Mouse (Mus musculus) thymus, adult 18-20 months (tissue): Measurements from ENCODE around the gene Necab2.

ENCODE experiments used
- DNase-seq, 2 experiments: peaks; one replicate each; pipeline ENCODE4 v3.0.0; 2022; ENCODE audit warnings: mixed read lengths in 2 of 2

The Necab2 gene

GRCm38 (mm10) chr8:119428766-119429327 lies 17.7 kb upstream of the Necab2 start:
- no peak for DNase-seq

GRCm38 (mm10) chr8:119429552-119429951 lies 17.0 kb upstream of the Necab2 start:
- no peak for DNase-seq

GRCm38 (mm10) chr8:119430250-119430649 lies 16.3 kb upstream of the Necab2 start:
- no peak for DNase-seq

- no peak for DNase-seq
These were observed 15.8 kb upstream of the Necab2 start for GRCm38 (mm10) chr8:119430690-119431089.

GRCm38 (mm10) chr8:119432372-119432771 lies 14.1 kb upstream of the Necab2 start:
- no peak for DNase-seq

- no peak for DNase-seq
These were observed 12.8 kb upstream of the Necab2 start, which contains the start of gene Osgin1 for GRCm38 (mm10) chr8:119433582-119434174. Osgin1 (plus strand) TSS chr8:119434124.

GRCm38 (mm10) chr8:119434569-119434968 lies 11.9 kb upstream of the Necab2 start:
- DNase-seq, result no peak

GRCm38 (mm10) chr8:119435527-119435926 lies 11.0 kb upstream of the Necab2 start:
- DNase-seq, result no peak

- DNase-seq, result no peak
These were observed 10.2 kb upstream of the Necab2 start for GRCm38 (mm10) chr8:119436331-119436730.

GRCm38 (mm10) chr8:119436933-119437332 lies 9.6 kb upstream of the Necab2 start:
- DNase-seq, result peak in 1 of 2 experiments; percentile 33

- DNase-seq, result no peak
These were observed 9.0 kb upstream of the Necab2 start for GRCm38 (mm10) chr8:119437506-119437905.

- DNase-seq, result no peak
These were observed 7.6 kb upstream of the Necab2 start for GRCm38 (mm10) chr8:119438876-119439275.

GRCm38 (mm10) chr8:119439424-119439823 lies 7.1 kb upstream of the Necab2 start:
- DNase-seq, result no peak

- DNase-seq, result no peak
These were observed 6.6 kb upstream of the Necab2 start for GRCm38 (mm10) chr8:119439893-119440249.

- no peak for DNase-seq
These were observed 6.1 kb upstream of the Necab2 start for GRCm38 (mm10) chr8:119440250-119440951.

GRCm38 (mm10) chr8:119440952-119441270 lies 5.6 kb upstream of the Necab2 start:
- no peak for DNase-seq

GRCm38 (mm10) chr8:119442013-119442412 lies 4.5 kb upstream of the Necab2 start:
- no peak for DNase-seq

GRCm38 (mm10) chr8:119442970-119443369 lies 3.5 kb upstream of the Necab2 start:
- no peak for DNase-seq

- no peak for DNase-seq
These were observed 666 bp downstream of the Necab2 start for GRCm38 (mm10) chr8:119446990-119447780.

GRCm38 (mm10) chr8:119447781-119448170 lies 1.3 kb downstream of the Necab2 start:
- no peak for DNase-seq

- DNase-seq, result no peak
These were observed 3.1 kb downstream of the Necab2 start for GRCm38 (mm10) chr8:119449627-119450026.

GRCm38 (mm10) chr8:119451131-119451530 lies 4.6 kb downstream of the Necab2 start:
- no peak for DNase-seq

GRCm38 (mm10) chr8:119452919-119453318 lies 6.4 kb downstream of the Necab2 start:
- DNase-seq, result no peak

GRCm38 (mm10) chr8:119456045-119456444 lies 9.5 kb downstream of the Necab2 start:
- DNase-seq, result no peak
